28 mouse cellular contexts compared by ENCODE assay signal in genomic region chr15:99549901-99550300, GRCm38 (mm10). TPM values are rescaled to one million over a fixed set of nuclear protein-coding genes. Genes with fewer than 3 reads are reported as not detected.
"Had no signal": no experiment of that assay in that cellular context is flagged by ENCODE, and none has a peak within 500 bp of the region (broad histone marks: within the 10 kb centered on the region; RNA-seq: fewer than 3 reads in every experiment).

No protein-coding gene starts in this region.

- DNase-seq: kidney, postnatal 10 days; kidney, postnatal 36 days; liver; lung, adult 18-20 months; lung, postnatal 14 days; lung, postnatal 4 days; midbrain, embryonic 14.5 days; thymus, adult 18-20 months; thymus, postnatal 36 days had no signal

- H3K4me3 ChIP-seq: kidney, embryonic 15.5 days; limb, embryonic 10.5 days; limb, embryonic 13.5 days; liver, embryonic 12.5 days; liver, embryonic 15.5 days had no signal

- H3K9me3 ChIP-seq: kidney, embryonic 15.5 days; limb, embryonic 10.5 days; limb, embryonic 13.5 days; liver, embryonic 12.5 days; liver, embryonic 15.5 days had no signal

- H3K9ac ChIP-seq: kidney, embryonic 15.5 days; limb, embryonic 13.5 days; liver, embryonic 12.5 days; liver, embryonic 15.5 days had no signal

- H3K27me3 ChIP-seq: kidney, embryonic 15.5 days had no signal

- H3K36me3 ChIP-seq: kidney, embryonic 15.5 days; limb, embryonic 10.5 days; limb, embryonic 13.5 days; liver, embryonic 12.5 days; liver, embryonic 15.5 days had no signal

- H3K27ac ChIP-seq: kidney, embryonic 15.5 days; limb, embryonic 10.5 days; limb, embryonic 13.5 days; liver, embryonic 12.5 days; liver, embryonic 15.5 days had no signal

- H3K4me1 ChIP-seq: kidney, embryonic 15.5 days; liver, embryonic 12.5 days; liver, embryonic 15.5 days had no signal

RNA-seq across cellular contexts. Expression of gene Faim2, which starts 21.9 kb away (rescaled TPM):
- total RNA-seq: megakaryocyte-erythroid progenitor cell, adult 5-6 weeks had no signal
- polyA plus RNA-seq: limb, embryonic 10.5 days had no signal

RNA-seq across cellular contexts. Expression of gene Aqp2, which starts 29.0 kb away (rescaled TPM):
- total RNA-seq: layer of hippocampus, postnatal 14 days; megakaryocyte progenitor cell, adult 5-6 weeks; megakaryocyte-erythroid progenitor cell, adult 5-6 weeks; midbrain, postnatal 0 days had no signal
- polyA plus RNA-seq: limb, embryonic 10.5 days; limb, embryonic 13.5 days; liver, embryonic 12.5 days; liver, embryonic 15.5 days; lung, embryonic 16.5 days; midbrain, embryonic 11.5 days; midbrain, embryonic 14.5 days; midbrain, postnatal 0 days; neural tube, embryonic 11.5 days; neural tube, embryonic 14.5 days; small intestine, adult 2 months; stomach, embryonic 16.5 days; urinary bladder, adult 2 months had no signal

RNA-seq across cellular contexts. Expression of gene Aqp5, which starts 40.7 kb away (rescaled TPM):
- total RNA-seq: layer of hippocampus, adult 8-10 months; layer of hippocampus, postnatal 14 days; megakaryocyte progenitor cell, adult 5-6 weeks; megakaryocyte-erythroid progenitor cell, adult 5-6 weeks had no signal
- polyA plus RNA-seq: limb, embryonic 10.5 days; stomach, embryonic 16.5 days had no signal

RNA-seq across cellular contexts. Expression of gene Aqp6, which starts 51.3 kb away (rescaled TPM):
- total RNA-seq: megakaryocyte progenitor cell, adult 5-6 weeks; megakaryocyte-erythroid progenitor cell, adult 5-6 weeks had no signal
- polyA plus RNA-seq: kidney, embryonic 15.5 days; limb, embryonic 10.5 days; limb, embryonic 13.5 days; liver, embryonic 12.5 days; liver, embryonic 15.5 days; lung, embryonic 16.5 days; small intestine, adult 2 months; spleen, adult 2 months; stomach, embryonic 16.5 days; testis, adult 2 months had no signal
